Mouse (Mus musculus) c-Kit-positive CD71-negative TER-119-negative erythroid progenitor cells, embryonic 14.5 days (primary cell): ENCODE data around the gene Vmn2r43.
"Not testable (repeated sequence)": the region's sequence is repeated elsewhere in the genome, so short reads cannot be mapped to it uniquely, and the experiment has no call there.

Experiments
- DNase-seq: peaks from one replicate; pipeline ENCODE4 v3.0.0-alpha.2; 2013; ENCODE audit warnings: low read depth

The Vmn2r43 gene

DNA sequence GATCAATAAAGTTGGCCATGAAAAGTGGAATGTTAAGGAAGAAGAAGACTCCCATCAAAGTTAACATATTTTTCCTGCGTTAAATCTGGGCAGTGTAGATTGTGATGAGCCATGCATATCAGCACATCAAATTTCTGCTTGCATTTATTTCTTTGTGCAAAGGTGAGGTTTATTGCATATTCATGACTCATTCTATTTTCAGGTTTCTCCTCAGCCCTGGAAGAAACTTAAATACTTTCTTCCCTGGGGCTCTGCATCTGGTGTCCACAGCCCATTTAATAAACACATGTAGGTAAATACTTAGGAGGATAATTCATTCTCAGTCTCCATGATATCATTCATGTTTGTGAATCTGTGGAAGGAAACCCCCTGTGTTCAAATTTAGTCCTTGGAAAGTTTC is at the start of gene Vmn2r43:
TSS of gene Vmn2r43 (minus strand) at position 101 of the 400 bp plus-strand sequence.
- DNase-seq: not testable (repeated sequence)

DNA sequence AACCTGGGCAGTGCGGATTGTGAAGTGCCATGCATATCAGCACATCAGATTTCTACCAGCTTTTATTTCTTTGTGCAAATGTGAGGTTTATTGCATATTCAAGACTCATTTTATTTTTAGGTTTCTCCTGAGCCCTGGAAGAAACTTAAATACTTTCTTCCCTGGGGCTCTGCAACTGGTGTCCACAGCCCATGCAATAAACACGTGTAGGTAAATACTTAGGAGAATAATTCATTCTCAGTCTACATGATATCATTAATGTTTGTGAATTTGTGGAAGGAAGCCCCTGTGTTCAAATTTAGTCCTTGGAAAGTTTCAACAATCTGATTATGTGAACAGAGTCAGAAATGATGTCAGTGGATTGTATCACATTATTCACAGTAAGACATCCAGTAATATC is 60.2 kb downstream of the Vmn2r43 start, which contains the start of gene Vmn2r42:
TSS of gene Vmn2r42 (minus strand) at position 101 of the 400 bp plus-strand sequence.
- not testable (repeated sequence) for DNase-seq
